Mouse (Mus musculus) intestine, embryonic 15.5 days (tissue): ENCODE measurements around the gene Washc3. TPM values are rescaled to one million over a fixed set of nuclear protein-coding genes. Genes with fewer than 3 reads are reported as not detected.
A peak's percentile ranks its signal among the peaks of the same experiment; 100 is the strongest.

Experiments used
- ATAC-seq: fragments of 200-750 bp; cut with Nextera tagmentation; 2 replicates; pipeline ENCODE4 v1.8.0; 2017; ENCODE audit warnings: moderate TSS enrichment, moderate library complexity
- H3K27ac ChIP-seq: fragments of 300-500 bp; sonication (generic); 2 replicates; pipeline ENCODE4 v1.5.1; 2015; ENCODE audit warnings: mild to moderate bottlenecking, inconsistent platforms
- H3K27me3 ChIP-seq: fragments of 300-500 bp; sonication (generic); replicated peaks from 2 replicates; pipeline ENCODE4 v1.6.1; 2015; ENCODE audit warnings: inconsistent platforms
- H3K36me3 ChIP-seq: fragments of 300-500 bp; sonication (generic); 2 replicates; pipeline ENCODE4 v1.6.1; 2015; ENCODE audit warnings: inconsistent platforms
- H3K4me1 ChIP-seq: fragments of 300-500 bp; sonication (generic); replicated peaks from 2 replicates; pipeline ENCODE4 v1.6.1; 2015; ENCODE audit warnings: inconsistent platforms
- H3K4me2 ChIP-seq: fragments of 300-500 bp; sonication (generic); replicated peaks from 2 replicates; pipeline ENCODE4 v1.6.1; 2015; ENCODE audit warnings: mild to moderate bottlenecking, inconsistent platforms
- H3K4me3 ChIP-seq: fragments of 300-500 bp; sonication (generic); replicated peaks from 2 replicates; pipeline ENCODE4 v1.5.1; 2015; ENCODE audit warnings: inconsistent platforms
- H3K9ac ChIP-seq: fragments of 300-500 bp; sonication (generic); 2 replicates; pipeline ENCODE4 v1.6.1; 2015; ENCODE audit warnings: inconsistent platforms
- H3K9me3 ChIP-seq: fragments of 300-500 bp; sonication (generic); 2 replicates; pipeline ENCODE4 v1.6.1; 2016; ENCODE audit warnings: inconsistent platforms
- WGBS: fragments of 180-500 bp; shearing (Covaris S2); methylation state at CpG from one replicate; pipeline ENCODE4 v1.1.7; 2015; 5-methylcytosine and 5-hydroxymethylcytosine counted together
- polyA plus RNA-seq: library from polyadenylated mRNA; unstranded; fragments of >200 nt; fragmentation: Nextera tagmentation; extraction: Ambion mirVana; gene quantifications from 2 replicates; pipeline ENCODE4 v1.2.1, GENCODE M21; 2015

Washc3 gene
- polyA plus RNA-seq, 1 experiment from 2014 or later = 63.2 TPM

GRCm38 (mm10) chr10:88218161-88218560 is 17.3 kb downstream of the Washc3 start:
- WGBS = 94% methylated on average over 3 of the region's 3 CpGs
- ATAC-seq = no peak

DNA sequence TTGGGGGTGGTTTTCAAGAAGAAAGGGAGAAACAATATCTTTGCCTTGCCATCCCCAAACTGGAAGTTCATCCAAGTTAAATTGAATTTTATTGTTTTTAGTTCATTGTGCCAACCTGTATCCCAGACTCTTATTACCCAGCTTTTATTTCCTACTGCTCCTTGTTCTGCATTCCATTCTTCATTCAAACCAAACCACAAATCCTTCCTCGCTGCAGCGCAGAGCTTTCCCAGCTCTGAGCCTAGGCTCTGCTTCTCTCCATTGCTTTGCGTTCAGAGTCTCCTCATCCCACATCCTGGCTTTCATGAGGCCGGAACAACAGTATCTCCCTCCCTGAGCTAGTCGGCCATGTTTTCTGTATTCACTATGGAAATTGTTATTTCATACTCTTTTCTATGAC is 20.8 kb downstream of the Washc3 start:
- ATAC-seq = no peak
- WGBS = 91% methylated on average over 5 of the region's 5 CpGs
- Histone ChIP-seq H3K36me3 (no peaks in the 10 kb centered on the region; the same call in 1 of the 2 replicates), H3K27ac (no peak overlapping the region), H3K9me3 (no peaks in the 10 kb centered on the region), H3K4me3 (no peak overlapping the region), H3K9ac (no peak overlapping the region), H3K4me2 (no peak overlapping the region), H3K4me1 (no peaks in the 10 kb centered on the region), H3K27me3 (no peaks in the 10 kb centered on the region)

More at GRCm38 (mm10) chr10:88218161-88218560, 17.3 kb downstream of the Washc3 start:
- no peak overlapping the region for H3K27ac ChIP-seq
- no peaks in the 10 kb centered on the region for H3K27me3 ChIP-seq
- no peak overlapping the region for H3K9ac ChIP-seq
- H3K4me1 ChIP-seq = no peaks in the 10 kb centered on the region
- no peaks in the 10 kb centered on the region for H3K9me3 ChIP-seq
- H3K4me3 ChIP-seq = no peak overlapping the region
- no peak overlapping the region for H3K4me2 ChIP-seq
- no peaks in the 10 kb centered on the region for H3K36me3 ChIP-seq

DNA sequence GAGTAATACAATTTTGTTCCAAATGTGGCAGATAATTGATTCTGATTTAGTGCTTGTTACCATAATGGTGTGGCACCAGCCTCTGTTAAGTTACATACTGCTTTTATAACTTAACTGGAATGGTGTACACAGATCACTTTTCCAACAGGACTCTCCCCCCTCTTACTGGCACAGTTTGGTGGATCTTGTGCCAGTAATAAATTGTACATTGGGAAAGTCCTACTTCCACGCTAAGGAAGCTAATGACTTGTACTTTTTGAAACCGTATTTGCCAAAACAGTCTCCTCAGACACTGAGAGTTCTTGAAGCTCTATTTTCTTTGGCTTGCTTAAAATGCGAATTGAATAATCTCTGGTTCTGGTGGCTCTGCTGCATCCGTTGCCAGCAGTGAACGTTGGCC is 24.5 kb downstream of the Washc3 start:
- H3K36me3 ChIP-seq = no peaks in the 10 kb centered on the region; the same call in 1 of the 2 replicates
- no peak overlapping the region for H3K27ac ChIP-seq
- no peak overlapping the region for H3K9ac ChIP-seq
- H3K9me3 ChIP-seq = no peaks in the 10 kb centered on the region
- 85% methylated on average over 5 of the region's 5 CpGs for WGBS
- H3K27me3 ChIP-seq = no peaks in the 10 kb centered on the region
- H3K4me1 ChIP-seq = no peaks in the 10 kb centered on the region
- ATAC-seq = no peak
- no peak overlapping the region for H3K4me3 ChIP-seq
- no peak overlapping the region for H3K4me2 ChIP-seq

- Histone ChIP-seq H3K4me3 (no peak overlapping the region), H3K27me3 (no peaks in the 10 kb centered on the region), H3K9ac (no peak overlapping the region), H3K4me2 (no peak overlapping the region), H3K36me3 (no peaks in the 10 kb centered on the region; the same call in 1 of the 2 replicates), H3K4me1 (no peaks in the 10 kb centered on the region), H3K9me3 (no peaks in the 10 kb centered on the region), H3K27ac (no peak overlapping the region)
- no peak for ATAC-seq
- WGBS = 98% methylated on average over 2 of the region's 2 CpGs
These were observed 27.1 kb downstream of the Washc3 start for GRCm38 (mm10) chr10:88227962-88228361.

DNA sequence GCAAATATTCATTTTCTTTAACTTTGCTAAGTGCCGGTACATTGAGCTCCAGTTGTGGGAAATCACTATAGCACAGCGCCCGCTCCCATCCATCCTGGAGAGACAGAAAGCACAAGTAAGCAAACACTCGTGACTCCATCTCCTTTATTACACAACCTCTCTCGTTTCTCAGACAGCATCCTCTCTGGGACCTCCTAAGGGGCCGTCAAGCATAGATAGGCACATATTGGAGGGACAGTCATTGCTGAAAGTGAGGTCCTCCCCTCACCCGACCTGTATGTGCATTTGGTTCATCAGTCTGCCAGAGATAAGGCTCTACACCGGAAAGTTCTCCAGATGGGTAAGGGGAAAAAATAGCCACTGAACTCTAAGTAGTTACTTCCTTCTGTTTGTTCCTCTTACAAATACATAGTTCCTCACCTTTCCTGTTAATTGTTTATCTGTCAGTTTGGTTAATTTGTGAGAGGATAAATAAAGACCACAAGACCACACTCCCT is 27.7 kb downstream of the Washc3 start:
- no peaks in the 10 kb centered on the region for H3K4me1 ChIP-seq
- H3K4me2 ChIP-seq = no peak overlapping the region
- no peak overlapping the region for H3K4me3 ChIP-seq
- no peak for ATAC-seq
- 77% methylated on average over 8 of the region's 8 CpGs for WGBS
- no peaks in the 10 kb centered on the region for H3K27me3 ChIP-seq
- H3K9ac ChIP-seq = no peak overlapping the region
- H3K27ac ChIP-seq = no peak overlapping the region
- H3K36me3 ChIP-seq = no peaks in the 10 kb centered on the region; the same call in 1 of the 2 replicates
- H3K9me3 ChIP-seq = no peaks in the 10 kb centered on the region

GRCm38 (mm10) chr10:88231671-88232070 is 30.8 kb downstream of the Washc3 start:
- H3K4me2 ChIP-seq = no peak overlapping the region
- no peak overlapping the region for H3K4me3 ChIP-seq
- H3K4me1 ChIP-seq = no peaks in the 10 kb centered on the region
- ATAC-seq = no peak
- no peak overlapping the region for H3K9ac ChIP-seq
- no peaks in the 10 kb centered on the region for H3K27me3 ChIP-seq
- 86% methylated on average over 8 of the region's 8 CpGs for WGBS
- H3K27ac ChIP-seq = no peak overlapping the region
- no peaks in the 10 kb centered on the region for H3K36me3 ChIP-seq
- H3K9me3 ChIP-seq = no peaks in the 10 kb centered on the region

DNA sequence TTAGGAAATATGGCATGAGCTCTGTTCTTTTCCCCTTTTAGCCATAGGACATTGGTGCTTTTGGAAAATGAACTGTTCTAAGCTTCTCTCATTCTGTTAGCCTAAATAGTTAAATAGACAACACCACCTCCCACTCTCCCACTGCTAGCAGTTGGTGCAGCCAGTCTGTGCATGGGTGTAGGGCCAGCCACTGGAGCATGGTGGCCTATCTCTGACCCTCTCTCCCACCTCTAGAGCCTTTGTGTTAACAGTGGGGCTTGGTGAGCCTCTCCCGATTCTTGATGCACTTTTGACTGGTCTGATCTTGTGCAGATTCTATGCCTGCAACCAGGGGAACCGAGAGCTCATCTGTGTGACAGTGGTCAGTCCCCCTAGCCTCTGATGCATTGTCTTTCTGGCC is 31.9 kb downstream of the Washc3 start:
- ATAC-seq = no peak
- H3K36me3 ChIP-seq = no peaks in the 10 kb centered on the region
- no peaks in the 10 kb centered on the region for H3K4me1 ChIP-seq
- no peak overlapping the region for H3K4me2 ChIP-seq
- no peaks in the 10 kb centered on the region for H3K27me3 ChIP-seq
- no peak overlapping the region for H3K27ac ChIP-seq
- WGBS = 93% methylated on average over 2 of the region's 2 CpGs
- H3K4me3 ChIP-seq = no peak overlapping the region
- no peaks in the 10 kb centered on the region for H3K9me3 ChIP-seq
- no peak overlapping the region for H3K9ac ChIP-seq

GRCm38 (mm10) chr10:88244681-88245080 is 43.8 kb downstream of the Washc3 start:
- no peaks in the 10 kb centered on the region for H3K36me3 ChIP-seq
- no peak overlapping the region for H3K9ac ChIP-seq
- 91% methylated on average over 13 of the region's 13 CpGs for WGBS

GRCm38 (mm10) chr10:88250300-88250699 is 49.4 kb downstream of the Washc3 start:
- no peaks in the 10 kb centered on the region for H3K4me1 ChIP-seq
- no peak overlapping the region for H3K4me2 ChIP-seq
- no peak for ATAC-seq
- H3K9me3 ChIP-seq = no peaks in the 10 kb centered on the region
- H3K27me3 ChIP-seq = no peaks in the 10 kb centered on the region
- no peak overlapping the region for H3K27ac ChIP-seq
- no peak overlapping the region for H3K9ac ChIP-seq
- no peaks in the 10 kb centered on the region for H3K36me3 ChIP-seq
- WGBS = 60% methylated on average over 3 of the region's 3 CpGs
- no peak overlapping the region for H3K4me3 ChIP-seq

More at GRCm38 (mm10) chr10:88244681-88245080, 43.8 kb downstream of the Washc3 start:
- Histone ChIP-seq H3K27ac (no peak overlapping the region), H3K27me3 (no peaks in the 10 kb centered on the region), H3K4me2 (no peak overlapping the region), H3K9me3 (no peaks in the 10 kb centered on the region), H3K4me3 (no peak overlapping the region), H3K4me1 (no peaks in the 10 kb centered on the region)
- ATAC-seq = no peak

- H3K27ac ChIP-seq = no peak overlapping the region
- H3K36me3 ChIP-seq = no peaks in the 10 kb centered on the region
- 42% methylated on average over 9 of the region's 9 CpGs for WGBS
- no peak overlapping the region for H3K4me3 ChIP-seq
- no peak overlapping the region for H3K9ac ChIP-seq
- H3K27me3 ChIP-seq = no peaks in the 10 kb centered on the region
- no peak overlapping the region for H3K4me2 ChIP-seq
- H3K9me3 ChIP-seq = no peaks in the 10 kb centered on the region
- ATAC-seq = peak; percentile 34; the same call in 1 of the 2 replicates
- H3K4me1 ChIP-seq = no peaks in the 10 kb centered on the region
These were observed 51.4 kb downstream of the Washc3 start for GRCm38 (mm10) chr10:88252121-88252862.

GRCm38 (mm10) chr10:88255556-88255955 is 54.7 kb downstream of the Washc3 start:
- H3K36me3 ChIP-seq = no peaks in the 10 kb centered on the region
- no peaks in the 10 kb centered on the region for H3K27me3 ChIP-seq
- no peaks in the 10 kb centered on the region for H3K9me3 ChIP-seq
- 85% methylated on average over 2 of the region's 2 CpGs for WGBS
- no peak overlapping the region for H3K27ac ChIP-seq
- no peak overlapping the region for H3K9ac ChIP-seq
- ATAC-seq = no peak
- H3K4me2 ChIP-seq = no peak overlapping the region
- no peak overlapping the region for H3K4me3 ChIP-seq
- H3K4me1 ChIP-seq = no peaks in the 10 kb centered on the region

GRCm38 (mm10) chr10:88260309-88260708 is 59.4 kb downstream of the Washc3 start:
- H3K36me3 ChIP-seq = no peaks in the 10 kb centered on the region
- H3K27me3 ChIP-seq = no peaks in the 10 kb centered on the region
- H3K4me2 ChIP-seq = 0 out of 2 replicates have a peak overlapping the region, but pooled peaks have one; percentile 11
- no peak overlapping the region for H3K4me3 ChIP-seq
- 43% methylated on average over 12 of the region's 12 CpGs for WGBS
- no peak overlapping the region for H3K9ac ChIP-seq
- no peaks in the 10 kb centered on the region for H3K9me3 ChIP-seq
- no peak overlapping the region for H3K27ac ChIP-seq
- H3K4me1 ChIP-seq = 0 out of 2 replicates have a peak, but pooled peaks cover 2% of the 10 kb centered on the region
- 0 out of 2 replicates have a peak, but pooled peaks have one; percentile 34 for ATAC-seq

- Histone ChIP-seq H3K27ac (no peak overlapping the region), H3K4me1 (0 out of 2 replicates have a peak, but pooled peaks cover 2% of the 10 kb centered on the region), H3K36me3 (no peaks in the 10 kb centered on the region), H3K4me2 (no peak overlapping the region), H3K9ac (no peak overlapping the region), H3K27me3 (no peaks in the 10 kb centered on the region), H3K4me3 (no peak overlapping the region), H3K9me3 (no peaks in the 10 kb centered on the region)
- 57% methylated on average over 3 of the region's 3 CpGs for WGBS
- ATAC-seq = no peak
These were observed 60.3 kb downstream of the Washc3 start for GRCm38 (mm10) chr10:88261186-88261585.
